Mouse (Mus musculus) midbrain, embryonic 15.5 days (tissue): ENCODE data around the gene 1700029I15Rik. TPM values are rescaled to one million over a fixed set of nuclear protein-coding genes. Genes with fewer than 3 reads are reported as not detected.
"Not testable (repeated sequence)": the region's sequence is repeated elsewhere in the genome, so short reads cannot be mapped to it uniquely, and the experiment has no call there.

Experiments used
- ATAC-seq: fragments of 200-750 bp; cut with Nextera tagmentation; replicated peaks from 2 replicates; pipeline ENCODE4 v1.8.0; 2017; ENCODE audit warnings: moderate TSS enrichment
- H3K27ac ChIP-seq: fragments of 300-500 bp; sonication (generic); 2 replicates; pipeline ENCODE4 v1.5.1; 2015; ENCODE audit warnings: mild to moderate bottlenecking, inconsistent platforms
- H3K27me3 ChIP-seq: fragments of 300-500 bp; sonication (generic); replicated peaks from 2 replicates; pipeline ENCODE4 v1.6.1; 2015; ENCODE audit warnings: inconsistent platforms
- H3K36me3 ChIP-seq: fragments of 300-500 bp; sonication (generic); replicated peaks from 2 replicates; pipeline ENCODE4 v1.6.1; 2015; ENCODE audit warnings: inconsistent platforms
- H3K4me1 ChIP-seq: fragments of 300-500 bp; sonication (generic); 2 replicates; pipeline ENCODE4 v1.6.1; 2015; ENCODE audit warnings: inconsistent platforms
- H3K4me2 ChIP-seq: fragments of 300-500 bp; sonication (generic); 2 replicates; pipeline ENCODE4 v1.6.1; 2015; ENCODE audit warnings: inconsistent platforms, mild to moderate bottlenecking, moderate library complexity
- H3K4me3 ChIP-seq: fragments of 300-500 bp; sonication (generic); 2 replicates; pipeline ENCODE4 v1.5.1; 2015; ENCODE audit warnings: mild to moderate bottlenecking, inconsistent platforms
- H3K9ac ChIP-seq: fragments of 300-500 bp; sonication (generic); 2 replicates; pipeline ENCODE4 v1.6.1; 2015; ENCODE audit warnings: mild to moderate bottlenecking, inconsistent platforms
- H3K9me3 ChIP-seq: fragments of 300-500 bp; sonication (generic); 2 replicates; pipeline ENCODE4 v1.6.1; 2016; ENCODE audit warnings: inconsistent platforms
- WGBS: fragments of 180-500 bp; shearing (Covaris S2); methylation state at CpG from one replicate; pipeline ENCODE4 v1.1.7; 2015; ENCODE audit warnings: mixed read lengths; 5-methylcytosine and 5-hydroxymethylcytosine counted together
- polyA plus RNA-seq: library from polyadenylated mRNA; unstranded; fragments of >200 nt; fragmentation: Nextera tagmentation; extraction: Ambion mirVana; gene quantifications from 2 replicates; pipeline ENCODE4 v1.2.1, GENCODE M21; 2015

1700029I15Rik gene
- polyA plus RNA-seq, 1 experiment from 2014 or later = 8.4 TPM

GRCm38 (mm10) chr2:92387646-92388045 lies 5.3 kb downstream of the 1700029I15Rik start:
- H3K36me3 ChIP-seq = peaks cover 37% of the 10 kb centered on the region
- peak overlapping the region; percentile 65 for H3K4me2 ChIP-seq
- no peak overlapping the region; the same call in 1 of the 2 replicates for H3K9ac ChIP-seq
- 70% methylated on average over 4 of the region's 4 CpGs for WGBS
- H3K4me3 ChIP-seq = peak overlapping the region; percentile 61
- peak overlapping the region; percentile 90; the same call in 1 of the 2 replicates for H3K27ac ChIP-seq
- H3K4me1 ChIP-seq = peaks cover 51% of the 10 kb centered on the region
- no peak for ATAC-seq
- no peaks in the 10 kb centered on the region for H3K27me3 ChIP-seq
- no peaks in the 10 kb centered on the region for H3K9me3 ChIP-seq

GRCm38 (mm10) chr2:92388081-92388517 lies 5.8 kb downstream of the 1700029I15Rik start:
- peak overlapping the region; percentile 61 for H3K4me3 ChIP-seq
- WGBS = 23% methylated on average over 3 of the region's 3 CpGs
- peaks cover 55% of the 10 kb centered on the region for H3K4me1 ChIP-seq
- H3K27me3 ChIP-seq = no peaks in the 10 kb centered on the region
- no peaks in the 10 kb centered on the region for H3K9me3 ChIP-seq
- H3K36me3 ChIP-seq = peaks cover 32% of the 10 kb centered on the region
- H3K27ac ChIP-seq = peak overlapping the region; percentile 90; the same call in 1 of the 2 replicates
- H3K4me2 ChIP-seq = peak overlapping the region; percentile 65
- peak overlapping the region; percentile 62 for H3K9ac ChIP-seq
- ATAC-seq = no peak

GRCm38 (mm10) chr2:92388891-92389641 lies 6.7 kb downstream of the 1700029I15Rik start:
- Histone ChIP-seq H3K9me3 (no peaks in the 10 kb centered on the region), H3K4me2 (peak overlapping the region; percentile 65), H3K4me1 (peaks cover 60% of the 10 kb centered on the region), H3K27ac (peak overlapping the region; percentile 90), H3K36me3 (peaks cover 24% of the 10 kb centered on the region), H3K27me3 (no peaks in the 10 kb centered on the region), H3K4me3 (peak overlapping the region; percentile 61), H3K9ac (peak overlapping the region; percentile 62)
- ATAC-seq = peak; percentile 90
- WGBS = under 1% methylated on average over 60 of the region's 62 CpGs

- Histone ChIP-seq H3K9ac (peak overlapping the region; percentile 62; the same call in 1 of the 2 replicates), H3K4me1 (peaks cover 60% of the 10 kb centered on the region), H3K27me3 (no peaks in the 10 kb centered on the region), H3K4me3 (peak overlapping the region; percentile 61), H3K27ac (peak overlapping the region; percentile 90), H3K4me2 (peak overlapping the region; percentile 65), H3K9me3 (no peaks in the 10 kb centered on the region), H3K36me3 (peaks cover 24% of the 10 kb centered on the region)
- ATAC-seq = no peak; the same call in 1 of the 2 replicates
- 1% methylated on average over 10 of the region's 10 CpGs for WGBS
Observed at GRCm38 (mm10) chr2:92389645-92390044, 7.3 kb downstream of the 1700029I15Rik start.

- Histone ChIP-seq H3K4me2 (0 out of 2 replicates have a peak overlapping the region, but pooled peaks have one; percentile 65), H3K27me3 (no peaks in the 10 kb centered on the region), H3K4me3 (peak overlapping the region; percentile 61; the same call in 1 of the 2 replicates), H3K9me3 (no peaks in the 10 kb centered on the region), H3K9ac (no peak overlapping the region), H3K36me3 (peaks cover 16% of the 10 kb centered on the region), H3K4me1 (peaks cover 60% of the 10 kb centered on the region), H3K27ac (peak overlapping the region; percentile 90)
- 76% methylated on average over 6 of the region's 6 CpGs for WGBS
- no peak for ATAC-seq
Observed at GRCm38 (mm10) chr2:92390206-92390930, 8.0 kb downstream of the 1700029I15Rik start.

- no peak overlapping the region for H3K4me3 ChIP-seq
- no peak overlapping the region for H3K27ac ChIP-seq
- WGBS = 86% methylated on average over 8 of the region's 8 CpGs
- no peak for ATAC-seq
- peaks cover 9% of the 10 kb centered on the region for H3K36me3 ChIP-seq
- H3K9me3 ChIP-seq = no peaks in the 10 kb centered on the region
- no peaks in the 10 kb centered on the region for H3K27me3 ChIP-seq
- H3K4me1 ChIP-seq = peaks cover 60% of the 10 kb centered on the region
- no peak overlapping the region for H3K9ac ChIP-seq
- peak overlapping the region; percentile 57; the same call in 1 of the 2 replicates for H3K4me2 ChIP-seq
Observed at GRCm38 (mm10) chr2:92391116-92391515, 8.8 kb downstream of the 1700029I15Rik start.

GRCm38 (mm10) chr2:92391703-92392317 lies 9.5 kb downstream of the 1700029I15Rik start:
- whole genome bisulfite sequencing = 18% methylated on average over 11 of the region's 11 CpGs
- peak overlapping the region; percentile 57 for H3K4me2 ChIP-seq
- ATAC-seq = no peak
- H3K9me3 ChIP-seq = no peaks in the 10 kb centered on the region
- peak overlapping the region; percentile 77 for H3K27ac ChIP-seq
- H3K9ac ChIP-seq = peak overlapping the region; percentile 50
- H3K4me3 ChIP-seq = peak overlapping the region; percentile 33
- peaks cover 60% of the 10 kb centered on the region for H3K4me1 ChIP-seq
- no peaks in the 10 kb centered on the region for H3K27me3 ChIP-seq
- peaks cover 3% of the 10 kb centered on the region; the same call in 1 of the 2 replicates for H3K36me3 ChIP-seq

GRCm38 (mm10) chr2:92392318-92393264 lies 10.3 kb downstream of the 1700029I15Rik start:
- H3K9ac ChIP-seq = peak overlapping the region; percentile 50
- no peak for ATAC-seq
- no peaks in the 10 kb centered on the region for H3K36me3 ChIP-seq
- H3K4me2 ChIP-seq = peak overlapping the region; percentile 57
- H3K9me3 ChIP-seq = no peaks in the 10 kb centered on the region
- H3K4me3 ChIP-seq = peak overlapping the region; percentile 33
- peaks cover 55% of the 10 kb centered on the region for H3K4me1 ChIP-seq
- peak overlapping the region; percentile 77 for H3K27ac ChIP-seq
- H3K27me3 ChIP-seq = no peaks in the 10 kb centered on the region
- WGBS = 6% methylated on average over 26 of the region's 26 CpGs

GRCm38 (mm10) chr2:92395535-92395934 lies 13.2 kb downstream of the 1700029I15Rik start:
- 92% methylated on average over 3 of the region's 3 CpGs for WGBS
- Histone ChIP-seq H3K4me2 (no peak overlapping the region), H3K4me1 (peaks cover 55% of the 10 kb centered on the region), H3K36me3 (no peaks in the 10 kb centered on the region), H3K9me3 (no peaks in the 10 kb centered on the region), H3K4me3 (no peak overlapping the region), H3K27ac (no peak overlapping the region), H3K27me3 (no peaks in the 10 kb centered on the region), H3K9ac (no peak overlapping the region)
- ATAC-seq = no peak

GRCm38 (mm10) chr2:92397436-92397835 lies 15.1 kb downstream of the 1700029I15Rik start:
- Histone ChIP-seq H3K9me3 (no peaks in the 10 kb centered on the region), H3K36me3 (no peaks in the 10 kb centered on the region), H3K27ac (no peak overlapping the region), H3K9ac (0 out of 2 replicates have a peak overlapping the region, but pooled peaks have one; percentile 12), H3K4me1 (peaks cover 41% of the 10 kb centered on the region), H3K4me3 (no peak overlapping the region), H3K4me2 (no peak overlapping the region), H3K27me3 (no peaks in the 10 kb centered on the region)
- no peak for ATAC-seq
- WGBS = 85% methylated on average over 1 of the region's 1 CpGs

GRCm38 (mm10) chr2:92399877-92400276 lies 17.5 kb downstream of the 1700029I15Rik start:
- H3K9me3 ChIP-seq, H3K36me3 ChIP-seq, ATAC-seq, H3K27me3 ChIP-seq: not testable (repeated sequence)
- peak overlapping the region; percentile 67 for H3K4me2 ChIP-seq
- H3K4me3 ChIP-seq = peak overlapping the region; percentile 83
- peaks cover 30% of the 10 kb centered on the region for H3K4me1 ChIP-seq
- H3K9ac ChIP-seq = peak overlapping the region; percentile 95; the same call in 1 of the 2 replicates
- 34% methylated on average over 4 of the region's 4 CpGs for WGBS
- 0 out of 2 replicates have a peak overlapping the region, but pooled peaks have one; percentile 50 for H3K27ac ChIP-seq
